Mouse (Mus musculus) cerebellum, adult 9-11 months (tissue): ENCODE data around the gene Mfsd11.
A peak's percentile ranks its signal among the peaks of the same experiment; 100 is the strongest.

Source experiments
- DNase-seq: peaks from one replicate; pipeline ENCODE4 v3.0.0; 2022

The Mfsd11 gene

DNA sequence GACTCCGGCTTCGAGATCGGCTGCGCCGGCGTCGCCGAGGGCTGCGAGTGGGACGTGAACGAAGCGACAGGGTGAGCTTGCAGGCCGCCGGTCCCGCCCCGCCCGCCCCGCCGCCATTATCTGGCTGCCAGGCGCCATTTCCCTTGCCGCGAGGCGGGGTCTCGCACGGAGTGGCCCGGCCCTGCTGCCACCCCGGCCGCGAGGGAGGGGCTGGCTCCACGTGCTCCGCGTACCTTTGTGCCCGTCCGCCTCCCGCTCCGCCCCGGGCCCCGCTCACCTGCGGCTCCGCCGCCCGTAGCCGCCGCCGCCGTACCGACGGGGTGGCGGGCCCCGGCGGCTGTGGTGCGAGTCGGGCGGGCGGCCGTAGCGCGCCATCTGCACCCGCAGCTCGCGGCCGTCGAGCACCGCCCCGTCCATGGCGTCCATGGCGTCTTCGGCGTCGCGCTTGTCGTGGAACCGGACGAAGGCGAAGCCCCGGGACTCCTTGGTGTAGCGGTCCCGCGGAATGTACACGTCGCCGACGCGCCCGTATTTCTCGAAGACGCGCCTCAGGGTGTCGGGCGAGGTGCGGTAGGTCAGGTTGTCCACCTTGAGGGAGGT lies at the start of gene Mfsd11:
TSS of gene Mfsd11 (plus strand) at position 150 of the 600 bp plus-strand sequence.
- peak; percentile 82 for DNase-seq

DNA sequence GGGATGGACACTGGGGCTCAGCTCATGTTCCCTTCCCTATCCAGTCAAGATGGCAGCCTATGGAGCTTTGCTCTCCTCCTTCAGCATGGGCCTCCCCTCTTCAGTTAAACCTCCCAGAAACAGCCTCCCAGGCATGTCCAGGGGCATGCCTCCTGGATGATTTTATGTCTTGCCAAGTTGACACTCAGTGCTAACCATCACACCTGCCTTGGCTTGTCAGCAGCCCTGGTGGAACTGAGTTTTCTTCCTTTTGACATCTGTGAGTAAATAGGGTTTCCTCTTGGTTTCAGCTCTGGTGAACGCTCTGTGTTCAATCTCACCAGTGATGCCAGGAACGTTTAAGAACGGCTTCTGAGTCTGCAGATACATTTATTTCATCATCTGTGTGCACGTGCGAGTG lies 49.5 kb upstream of the Mfsd11 start:
- no peak for DNase-seq

DNA sequence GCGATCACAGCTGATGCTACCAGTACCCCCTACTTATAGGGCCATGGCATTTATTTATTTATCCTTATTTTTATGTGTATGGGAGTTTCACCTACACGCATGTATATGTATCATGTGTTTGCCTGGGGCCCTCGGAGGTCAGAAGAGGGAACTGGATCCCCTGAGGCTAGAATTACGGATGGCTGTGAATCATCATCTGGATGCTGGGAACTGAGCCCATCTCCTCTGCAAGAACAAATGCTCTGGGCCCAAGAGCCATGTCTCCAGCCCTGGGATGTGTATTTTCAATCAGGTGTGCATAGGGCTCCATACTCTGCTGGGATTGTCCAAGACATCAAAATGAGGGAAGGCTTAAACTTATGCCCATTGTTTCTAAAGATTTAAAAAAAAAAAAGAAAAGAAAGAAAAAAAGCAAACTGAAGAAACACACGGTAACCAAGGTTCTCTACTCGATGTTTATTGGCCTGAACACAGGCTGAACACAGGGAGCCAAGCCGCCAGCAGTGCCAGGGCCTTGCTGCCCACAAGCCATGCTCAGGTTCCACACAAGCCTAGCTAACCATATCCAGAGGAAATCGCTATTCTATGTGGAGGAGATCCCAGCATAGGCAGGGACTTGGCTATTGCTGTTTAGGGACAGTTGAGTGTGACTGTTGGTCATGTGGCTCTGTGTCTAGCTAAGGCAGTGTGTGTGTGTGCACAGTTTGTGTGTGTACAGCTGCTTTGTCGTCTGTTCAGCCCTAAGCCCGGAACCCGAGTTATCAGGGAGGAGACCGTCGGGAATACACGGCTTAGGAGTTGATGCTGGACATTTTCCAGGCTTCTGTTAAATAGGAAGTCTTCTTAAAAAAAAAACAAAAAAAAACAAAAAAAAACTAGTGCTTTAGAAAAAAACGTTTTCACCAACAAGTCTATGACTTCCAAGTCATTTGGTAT lies 45.8 kb upstream of the Mfsd11 start:
- peak; percentile 14 for DNase-seq

DNA sequence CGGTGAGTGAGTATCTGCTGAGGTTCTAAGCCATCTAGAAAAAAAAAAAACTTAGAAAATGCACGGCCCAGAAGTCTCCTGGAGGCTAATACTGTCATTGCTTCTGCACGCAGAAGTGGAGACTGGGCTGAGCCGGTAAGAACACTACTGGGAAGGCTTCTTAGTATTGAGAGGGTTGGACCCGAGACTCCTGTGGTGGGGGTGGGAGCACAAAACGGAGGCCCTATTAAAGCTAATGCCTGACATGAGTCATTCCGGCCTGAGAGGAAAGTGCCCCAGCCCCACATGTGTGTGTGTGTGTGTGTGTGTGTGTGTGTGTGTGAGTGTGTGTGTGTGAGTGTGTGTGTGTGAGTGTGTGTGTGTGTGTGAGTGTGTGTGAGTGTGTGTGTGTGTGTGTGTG lies 45.1 kb upstream of the Mfsd11 start:
- DNase-seq, result peak; percentile 16

DNA sequence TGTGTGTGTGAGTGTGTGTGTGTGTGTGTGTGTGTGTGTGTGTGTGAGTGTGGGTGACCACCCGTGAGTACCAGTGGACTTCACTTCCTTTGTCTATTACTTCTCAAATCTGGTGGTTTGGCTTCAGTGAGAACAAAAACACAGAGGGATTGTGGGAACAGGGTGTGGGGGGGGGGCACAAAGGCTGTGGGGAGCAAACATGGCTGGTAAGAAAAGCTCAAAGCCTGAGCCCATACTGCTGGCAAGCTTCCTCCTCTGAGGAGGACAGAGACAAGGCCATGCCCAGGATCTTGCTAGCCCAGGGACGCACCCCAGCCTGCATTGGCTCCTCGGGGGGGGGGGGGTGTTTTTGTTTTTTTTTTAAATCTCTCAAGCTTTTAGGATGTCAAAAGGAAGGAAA lies 44.7 kb upstream of the Mfsd11 start:
- peak; percentile 10 for DNase-seq

DNA sequence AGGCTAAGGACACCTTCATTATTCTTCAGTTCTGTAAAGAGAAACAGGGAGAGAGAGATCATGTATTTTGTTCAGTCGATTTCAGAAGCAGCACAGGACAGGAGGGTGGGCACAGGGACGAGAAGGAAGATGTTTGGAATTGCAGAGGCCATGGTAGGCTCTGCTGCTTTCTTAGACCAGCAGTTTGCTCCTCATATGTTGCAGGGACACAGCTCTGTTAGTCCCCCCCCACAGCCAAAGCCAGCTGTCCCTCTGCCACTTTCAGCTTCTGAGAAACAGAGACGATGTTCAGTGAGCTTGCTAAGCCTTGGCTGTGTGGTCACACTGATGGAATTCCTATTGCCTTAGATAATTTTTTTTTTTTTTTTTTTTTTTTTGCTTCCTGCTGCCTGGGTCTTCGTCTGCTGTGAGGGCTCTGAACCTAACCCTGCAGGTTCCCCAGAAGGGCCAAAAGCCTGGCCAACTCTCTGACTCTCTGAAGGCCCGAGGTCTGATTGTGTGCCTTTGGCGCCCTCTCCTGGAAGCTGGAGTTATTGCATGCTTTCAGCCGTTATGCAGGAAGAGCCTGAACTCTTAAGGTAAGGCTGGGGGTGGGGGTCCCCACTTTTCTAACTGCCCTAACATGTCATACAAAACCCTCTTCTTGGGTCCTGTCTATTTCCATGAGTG lies 44.2 kb upstream of the Mfsd11 start:
- peak; percentile 85 for DNase-seq

DNA sequence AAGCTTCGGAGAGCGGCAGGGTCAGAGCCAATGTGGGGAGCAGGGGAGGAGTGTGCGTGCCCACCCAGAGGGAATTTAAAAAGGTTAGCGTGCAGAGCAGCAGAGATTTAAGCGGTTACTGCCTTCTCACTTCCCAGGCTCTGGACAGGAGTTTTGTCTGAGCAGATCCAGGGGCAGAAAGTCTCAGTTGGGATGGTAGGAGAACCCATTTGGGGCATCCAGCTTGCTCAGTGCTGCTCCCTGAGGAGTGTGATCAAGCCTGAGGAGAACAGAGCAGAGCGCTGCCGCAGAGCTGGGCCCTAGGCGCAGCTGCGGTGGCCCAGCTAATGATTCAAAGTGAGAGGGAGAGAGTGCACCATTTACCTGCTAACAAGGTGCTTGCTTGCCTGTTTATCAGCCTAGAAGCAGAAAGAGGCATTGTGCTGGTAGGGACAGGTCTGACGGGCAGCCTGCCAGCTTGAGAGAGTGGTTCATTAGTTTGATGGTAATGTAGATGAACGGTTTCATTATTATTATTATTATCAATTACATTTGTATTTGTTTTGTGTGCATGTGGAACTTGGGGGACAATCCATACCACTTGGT lies 43.3 kb upstream of the Mfsd11 start:
- no peak for DNase-seq

DNA sequence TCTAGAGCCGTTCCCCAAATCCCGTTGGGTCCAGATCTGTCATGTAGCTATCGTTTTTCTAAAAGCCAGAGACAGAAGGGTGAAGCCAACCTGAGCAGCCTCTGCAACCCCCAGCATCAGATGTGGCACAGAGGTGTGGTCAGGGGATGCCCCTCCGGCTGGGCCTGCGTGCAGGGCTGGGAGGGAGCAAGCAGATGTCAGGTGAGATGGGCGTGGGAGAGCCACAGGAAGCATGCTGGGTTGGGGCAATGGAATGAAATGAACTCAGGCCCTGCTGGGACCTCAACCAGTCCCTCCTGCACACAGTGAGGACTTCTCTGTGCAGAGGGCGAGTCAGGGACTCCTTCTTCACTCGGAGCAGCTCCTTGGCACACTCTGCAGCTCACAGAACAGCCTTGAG lies 42.7 kb upstream of the Mfsd11 start:
- peak; percentile 39 for DNase-seq

DNA sequence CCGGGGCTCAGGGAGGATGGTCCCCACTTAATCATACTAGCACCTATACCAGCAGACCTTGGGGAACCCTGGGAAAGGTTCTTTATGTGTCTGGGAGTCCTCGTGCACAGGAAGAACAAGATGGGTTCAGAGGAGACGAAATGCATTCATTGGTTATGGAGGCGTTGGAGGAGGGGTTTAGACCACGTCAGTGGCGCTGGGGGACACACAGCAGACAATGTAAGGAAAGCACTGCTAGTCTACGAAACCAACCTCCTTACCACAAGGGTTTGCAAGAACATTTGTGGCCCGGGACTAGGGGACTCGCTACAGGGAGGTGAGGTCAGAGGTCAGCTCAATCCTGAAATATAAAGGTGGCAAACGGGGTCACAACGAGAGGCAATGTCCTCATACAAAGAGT lies 41.7 kb upstream of the Mfsd11 start:
- DNase-seq, result peak; percentile 53

DNA sequence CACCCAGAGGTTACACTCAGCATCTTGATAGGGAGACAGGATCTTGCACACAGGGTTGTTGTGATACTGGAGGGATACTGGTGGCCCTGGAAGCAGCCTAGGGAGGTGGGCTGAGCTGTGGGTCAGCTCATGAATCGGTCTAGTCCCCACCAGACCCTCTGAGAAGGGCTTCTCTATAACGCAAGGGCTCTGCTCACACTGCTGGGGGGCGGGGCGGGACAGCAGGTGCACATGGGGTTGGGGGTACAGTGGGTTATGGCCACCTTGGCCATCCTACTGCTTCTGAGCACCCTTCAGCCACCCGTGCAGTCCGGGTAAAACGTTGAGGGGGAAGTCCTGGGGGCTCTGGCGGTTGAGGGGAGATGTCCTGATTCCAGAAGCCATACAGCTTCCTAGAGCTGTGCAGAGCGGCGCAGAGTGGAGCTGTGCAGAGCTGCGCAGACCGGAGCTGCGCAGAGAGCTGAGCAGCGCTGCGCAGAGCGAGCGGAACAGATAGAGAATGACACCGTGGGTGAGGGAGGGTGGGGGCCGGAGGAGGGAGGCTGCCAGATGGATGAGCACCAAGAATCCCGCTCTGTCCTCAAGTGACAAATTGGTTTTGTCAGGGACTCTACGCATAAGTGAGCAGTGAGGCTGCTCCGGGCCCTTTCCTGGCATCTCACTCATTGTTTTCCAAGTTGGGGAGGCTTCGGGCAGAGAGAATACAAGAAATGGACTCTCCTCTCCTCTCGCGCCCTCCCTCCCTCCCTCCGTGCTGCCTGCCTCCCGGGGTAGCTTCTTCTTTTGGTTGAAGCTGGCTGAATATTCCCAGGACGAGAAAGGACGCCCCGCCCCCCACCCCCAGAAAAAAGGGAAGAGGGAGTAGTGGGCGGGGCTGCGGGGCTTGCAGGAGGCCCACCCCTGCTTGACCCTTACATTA lies 41.0 kb upstream of the Mfsd11 start:
- DNase-seq, result peak; percentile 89

DNA sequence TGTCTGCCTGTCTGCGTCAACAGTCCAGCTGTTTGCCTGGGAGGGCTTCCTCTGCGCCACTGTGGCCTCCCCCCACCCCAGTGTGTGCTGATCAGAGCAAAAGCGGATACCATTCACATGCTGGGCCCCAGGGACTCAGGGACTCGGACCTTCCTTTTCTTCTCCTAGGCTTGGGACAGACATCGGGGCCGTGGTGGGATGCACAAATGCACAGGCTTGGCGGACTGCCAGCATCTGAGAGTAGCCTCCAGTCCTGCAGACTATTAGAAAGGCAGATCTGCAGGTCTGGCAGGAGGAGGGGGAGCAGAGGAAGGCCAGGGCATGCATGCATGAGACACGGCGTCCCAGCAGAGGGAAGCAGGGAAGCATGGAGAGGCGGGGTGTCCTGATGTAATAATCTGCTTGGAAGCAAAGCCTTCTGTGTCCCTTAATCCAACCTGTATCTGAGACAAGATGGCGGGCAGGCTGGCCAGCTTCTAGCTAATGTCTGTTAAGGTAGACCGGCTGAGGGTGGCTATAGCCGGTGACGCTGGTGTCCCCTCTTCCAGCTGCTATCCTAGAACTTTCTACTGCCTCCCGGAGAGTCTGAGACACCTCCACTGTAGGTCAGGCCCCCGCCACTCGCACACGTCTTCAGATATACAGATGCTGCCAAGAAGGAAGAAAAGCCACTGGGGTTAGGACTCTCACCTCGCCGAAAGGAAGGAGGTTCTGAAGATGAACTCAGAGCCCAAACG lies 39.3 kb upstream of the Mfsd11 start:
- peak; percentile 61 for DNase-seq

DNA sequence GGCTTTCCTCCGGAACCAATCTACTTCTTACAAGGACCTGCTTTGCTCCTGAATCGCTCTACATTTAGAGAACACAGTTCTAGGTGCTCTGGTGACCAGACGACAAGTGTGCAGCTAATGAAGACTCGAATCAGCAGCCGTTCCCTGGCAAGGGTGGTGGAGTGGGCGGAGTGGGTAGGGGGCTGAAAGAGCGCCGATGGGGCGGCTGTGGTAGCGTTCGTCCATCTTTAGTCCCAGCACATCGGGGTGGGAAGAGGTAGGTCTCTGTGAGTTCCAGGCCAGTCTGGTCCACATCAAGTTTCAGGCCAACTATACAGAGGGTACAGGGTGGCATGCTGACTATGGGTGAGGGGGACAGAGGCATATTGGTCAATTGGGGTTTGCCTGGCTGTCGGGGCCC lies 38.6 kb upstream of the Mfsd11 start:
- no peak for DNase-seq

DNA sequence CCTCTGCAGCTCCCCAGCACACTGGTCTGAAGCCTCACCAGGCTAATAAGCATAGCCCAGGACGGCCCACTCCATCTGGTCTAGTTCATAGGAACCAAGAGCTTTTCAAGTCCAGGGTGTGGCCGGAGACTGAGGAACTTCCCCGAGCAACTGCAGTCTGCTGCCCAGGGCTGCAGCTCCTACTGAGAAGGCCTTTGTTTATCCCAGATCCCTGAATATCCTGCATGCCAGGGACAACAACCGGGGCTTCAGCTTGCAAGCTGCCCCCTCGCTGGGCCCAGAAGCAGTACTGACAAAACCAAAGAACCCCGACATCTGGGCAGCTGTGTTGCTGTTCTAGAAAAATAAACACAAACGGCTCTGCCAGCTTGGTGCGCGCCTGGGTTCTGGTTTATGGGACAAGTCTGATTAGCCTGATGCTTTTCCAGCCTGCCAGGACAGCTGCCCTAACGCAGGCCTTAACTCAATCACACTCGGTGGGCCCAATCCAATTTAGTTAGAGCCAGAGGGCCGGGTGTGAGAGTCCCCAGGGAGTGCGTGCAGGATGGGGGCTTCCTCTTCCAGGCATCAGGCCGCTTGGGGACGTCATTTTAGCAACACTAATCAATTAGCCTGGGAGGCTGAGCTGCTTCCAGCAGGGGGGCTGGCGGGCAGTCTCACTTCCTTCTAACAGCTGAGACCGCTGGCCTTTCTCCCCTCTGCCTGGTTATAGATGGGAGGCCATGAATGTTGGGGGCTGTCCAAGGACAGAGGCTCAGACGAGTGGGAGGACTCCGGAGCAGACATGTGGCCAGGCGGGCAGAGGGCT lies 38.0 kb upstream of the Mfsd11 start:
- DNase-seq, result peak; percentile 31

DNA sequence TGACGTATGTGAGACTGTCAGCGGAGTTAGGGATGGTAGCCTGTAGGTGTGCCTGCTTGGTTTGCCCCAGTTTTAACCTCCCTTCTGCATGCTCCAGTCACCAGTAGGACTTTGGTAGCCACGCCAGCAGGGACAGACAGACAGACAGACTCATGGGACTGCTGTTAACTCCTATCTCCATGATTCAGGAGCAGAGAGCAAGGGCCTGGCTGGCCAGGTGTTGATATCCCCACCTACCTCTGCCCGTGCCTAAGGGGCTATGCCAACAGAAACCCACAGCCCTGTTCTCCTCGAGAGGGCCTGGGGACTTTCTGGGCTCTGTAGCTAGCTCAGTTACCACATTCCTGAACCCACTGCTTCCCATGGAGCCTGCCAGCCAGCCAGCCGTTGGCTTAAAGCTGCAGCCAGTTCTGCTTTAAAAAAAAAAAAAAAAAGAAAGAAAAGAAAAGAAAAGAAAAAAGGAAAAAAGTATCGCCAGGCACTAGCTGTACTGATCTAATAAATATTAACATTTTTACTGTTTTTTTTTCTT lies 37.3 kb upstream of the Mfsd11 start:
- DNase-seq, result peak; percentile 19

DNA sequence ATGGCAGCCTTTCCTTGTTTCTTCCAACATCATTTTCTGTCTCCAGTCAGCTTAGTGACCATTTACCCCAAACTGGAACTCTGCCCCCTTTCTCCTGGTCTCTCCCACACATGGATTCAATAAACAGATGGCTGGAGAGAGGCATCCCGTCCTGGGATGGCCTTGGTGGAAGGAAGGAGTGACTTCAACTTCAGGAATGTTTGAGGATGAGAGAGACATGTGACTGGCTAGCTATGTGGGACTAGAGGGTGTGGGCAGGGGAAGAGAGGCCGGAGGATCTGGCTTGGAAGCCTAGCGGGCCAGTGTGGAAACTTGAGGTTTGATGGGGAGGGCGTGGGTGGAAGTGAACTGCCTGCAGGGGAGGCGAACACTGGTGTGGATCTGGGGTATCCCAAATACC lies 35.5 kb upstream of the Mfsd11 start:
- peak; percentile 16 for DNase-seq

DNA sequence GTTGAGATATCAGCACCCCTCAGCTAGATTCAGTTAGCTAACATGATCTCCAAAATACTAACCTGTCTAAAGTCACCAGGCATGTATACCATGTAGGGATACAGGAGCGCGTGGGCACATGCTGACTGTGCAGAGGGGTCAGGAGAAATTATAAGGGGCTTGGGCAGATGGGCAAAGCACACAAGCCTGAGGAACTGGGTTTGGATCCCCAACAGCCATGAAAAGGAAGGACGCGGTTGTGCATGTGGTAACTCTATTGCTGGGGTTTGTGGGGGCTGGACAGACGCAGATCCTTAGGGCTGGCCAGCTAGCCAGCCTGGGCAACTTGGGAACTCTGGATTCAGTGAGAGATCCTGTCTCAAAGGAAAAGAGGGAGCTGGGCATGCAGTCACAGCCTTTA lies 34.7 kb upstream of the Mfsd11 start:
- peak; percentile 7 for DNase-seq

DNA sequence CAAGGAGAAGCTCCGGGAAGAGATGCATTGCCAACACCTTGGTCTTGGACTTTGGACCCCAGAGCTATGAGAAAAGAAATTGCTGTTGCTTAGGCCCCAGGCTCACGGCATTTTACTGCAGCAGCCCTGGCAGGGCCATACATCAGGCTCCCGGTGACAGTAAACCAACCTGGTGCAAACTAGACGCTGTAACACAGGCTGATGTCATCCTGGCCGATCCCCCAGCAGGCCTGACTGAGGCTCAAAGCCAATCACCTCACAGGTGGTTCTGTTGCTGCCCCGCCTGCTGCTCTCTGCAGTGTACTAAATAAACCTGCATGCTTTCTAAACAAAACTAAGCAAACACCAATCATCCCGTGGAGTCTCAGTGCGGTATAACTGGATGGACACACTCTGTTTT lies 33.5 kb upstream of the Mfsd11 start:
- DNase-seq, result peak; percentile 59

DNA sequence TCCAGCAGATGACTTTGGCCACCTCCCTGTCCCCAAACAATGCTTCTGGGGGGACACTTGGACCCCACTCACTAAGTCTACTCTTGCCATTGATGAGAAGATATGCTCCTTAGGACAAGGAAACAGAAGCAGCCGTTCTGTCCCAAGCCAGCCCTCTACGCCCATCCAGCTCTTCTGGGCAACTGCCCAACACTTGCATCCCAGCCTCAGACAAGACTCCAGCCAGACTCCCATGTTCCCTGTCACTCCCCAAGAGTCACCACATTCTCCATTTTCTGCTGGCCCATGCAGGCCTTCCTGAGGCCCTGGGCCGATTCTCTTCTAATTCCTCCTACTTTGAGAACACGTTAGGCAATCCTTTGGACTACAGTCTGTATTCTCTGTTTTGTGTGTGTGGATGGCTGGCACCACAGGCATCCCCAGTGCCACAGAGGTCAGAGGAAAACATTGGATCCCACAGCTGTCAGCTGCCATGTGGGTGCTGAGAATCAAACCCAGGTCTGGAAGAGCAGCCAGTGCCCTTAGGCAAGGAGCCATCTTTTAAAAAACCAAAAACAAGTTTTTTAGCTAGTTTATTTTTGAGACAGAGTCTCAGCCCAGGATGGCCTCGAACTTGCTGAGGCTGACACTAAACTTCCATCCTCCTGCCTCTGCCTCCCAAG lies 32.2 kb upstream of the Mfsd11 start:
- peak; percentile 17 for DNase-seq

DNA sequence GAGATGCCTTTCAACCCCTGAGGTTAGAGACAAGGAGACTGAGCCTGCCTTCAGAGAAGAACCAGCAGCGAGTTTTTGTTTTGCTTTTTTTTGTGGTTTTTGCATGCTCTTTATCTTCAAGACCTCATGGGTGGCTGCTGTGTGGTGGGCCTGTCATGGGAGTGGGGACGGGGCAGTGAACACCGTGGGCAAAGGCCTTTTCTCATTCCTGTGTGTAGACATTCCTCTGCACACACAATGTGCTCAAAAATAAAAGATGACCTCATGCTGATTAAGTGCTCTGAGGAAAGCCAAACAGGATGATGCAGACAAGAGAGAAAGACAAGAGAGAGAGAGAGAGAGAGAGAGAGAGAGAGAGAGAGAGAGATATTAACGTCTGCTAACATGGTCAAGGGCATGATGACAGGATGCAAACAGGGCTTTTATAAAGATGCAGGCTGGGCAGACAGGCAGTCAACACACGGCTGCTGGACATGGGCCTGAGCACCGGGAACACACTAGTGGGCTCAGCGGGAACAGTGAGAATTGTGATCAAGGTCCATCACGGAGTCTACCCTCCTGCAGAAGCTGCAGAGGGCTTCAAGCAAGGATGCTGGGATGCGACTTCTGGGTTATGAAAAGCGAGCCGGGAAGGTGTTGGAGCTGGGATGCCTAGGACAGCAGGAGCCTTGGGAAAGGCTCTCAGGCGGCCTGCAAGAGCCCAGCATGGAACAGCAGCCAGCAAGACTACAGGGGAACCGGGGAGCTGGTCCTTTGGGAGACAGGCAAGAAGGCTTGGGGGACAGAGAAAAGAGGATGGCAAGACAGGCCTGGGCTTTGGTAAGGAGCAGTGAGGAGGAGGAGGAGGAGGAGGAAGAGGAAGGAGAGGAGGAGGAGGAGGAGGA lies 30.9 kb upstream of the Mfsd11 start:
- no peak for DNase-seq
